Mouse (Mus musculus) liver, embryonic 13.5 days (tissue): ENCODE measurements around the gene Fmc1. TPM values are rescaled to one million over a fixed set of nuclear protein-coding genes. Genes with fewer than 3 reads are reported as not detected.
A peak's percentile ranks its signal among the peaks of the same experiment; 100 is the strongest.
"Not testable (repeated sequence)": the region's sequence is repeated elsewhere in the genome, so short reads cannot be mapped to it uniquely, and the experiment has no call there.

Experiments
- ATAC-seq: fragments of 200-750 bp; cut with Nextera tagmentation; 2 replicates; pipeline ENCODE4 v1.8.0; 2017; ENCODE audit warnings: low read depth, mild to moderate bottlenecking, moderate number of reproducible peaks, moderate library complexity
- DNase-seq: peaks from one replicate; pipeline ENCODE4 v3.0.0; 2022
- H3K27ac ChIP-seq: fragments of 300-500 bp; sonication (generic); 2 replicates; pipeline ENCODE4 v1.5.1; 2015; ENCODE audit warnings: moderate library complexity, mild to moderate bottlenecking, inconsistent platforms
- H3K27me3 ChIP-seq: fragments of 300-500 bp; sonication (generic); 2 replicates; pipeline ENCODE4 v1.6.1; 2015; ENCODE audit warnings: mild to moderate bottlenecking, inconsistent platforms
- H3K36me3 ChIP-seq: fragments of 300-500 bp; sonication (generic); 2 replicates; pipeline ENCODE4 v1.6.1; 2015; ENCODE audit warnings: mild to moderate bottlenecking, inconsistent platforms
- H3K4me1 ChIP-seq: fragments of 300-500 bp; sonication (generic); replicated peaks from 2 replicates; pipeline ENCODE4 v1.6.1; 2015; ENCODE audit warnings: inconsistent platforms
- H3K4me2 ChIP-seq: fragments of 300-500 bp; sonication (generic); 2 replicates; pipeline ENCODE4 v1.6.1; 2015; ENCODE audit warnings: inconsistent platforms, mild to moderate bottlenecking, moderate library complexity
- H3K4me3 ChIP-seq: fragments of 300-500 bp; sonication (generic); replicated peaks from 2 replicates; pipeline ENCODE4 v1.5.1; 2015; ENCODE audit warnings: mild to moderate bottlenecking, inconsistent platforms
- H3K9ac ChIP-seq: fragments of 300-500 bp; sonication (generic); 2 replicates; pipeline ENCODE4 v1.6.1; 2015; ENCODE audit warnings: mild to moderate bottlenecking, inconsistent platforms
- H3K9me3 ChIP-seq: fragments of 300-500 bp; sonication (generic); replicated peaks from 2 replicates; pipeline ENCODE4 v1.6.1; 2016; ENCODE audit warnings: inconsistent platforms
- WGBS: fragments of 180-500 bp; shearing (Covaris S2); methylation state at CpG from one replicate; pipeline ENCODE4 v1.1.7; 2015; ENCODE audit not compliant: insufficient replicate concordance; 5-methylcytosine and 5-hydroxymethylcytosine counted together
- polyA plus RNA-seq: library from polyadenylated mRNA; unstranded; fragments of >200 nt; fragmentation: Nextera tagmentation; extraction: Ambion mirVana; gene quantifications from 2 replicates; pipeline ENCODE4 v1.2.1, GENCODE M21; 2015

Gene Fmc1
- polyA plus RNA-seq, 1 experiment from 2014 or later: 100 TPM

- Histone ChIP-seq H3K27ac (peak overlapping the region; percentile 92; the same call in 1 of the 2 replicates), H3K4me1 (peaks cover 25% of the 10 kb centered on the region), H3K27me3 (no peaks in the 10 kb centered on the region), H3K9ac (peak overlapping the region; percentile 88), H3K36me3 (no peaks in the 10 kb centered on the region), H3K4me3 (peak overlapping the region; percentile 78), H3K9me3 (no peaks in the 10 kb centered on the region), H3K4me2 (peak overlapping the region; percentile 76)
- DNase-seq (no peak), ATAC-seq (no peak)
- WGBS: under 1% methylated on average over 9 of the region's 9 CpGs
These were observed 2.0 kb downstream of the Fmc1 start for GRCm38 (mm10) chr6:38535366-38535690.

GRCm38 (mm10) chr6:38535788-38536187 is 2.5 kb downstream of the Fmc1 start:
- ATAC-seq: no peak
- Histone ChIP-seq H3K9ac (peak overlapping the region; percentile 88), H3K36me3 (no peaks in the 10 kb centered on the region)

GRCm38 (mm10) chr6:38544141-38544540 is 10.8 kb downstream of the Fmc1 start:
- H3K36me3 ChIP-seq, H3K4me2 ChIP-seq, H3K27me3 ChIP-seq, H3K9ac ChIP-seq, H3K27ac ChIP-seq, H3K4me3 ChIP-seq, ATAC-seq, H3K9me3 ChIP-seq, H3K4me1 ChIP-seq, DNase-seq: not testable (repeated sequence)
- 75% methylated on average over 4 of the region's 5 CpGs for WGBS

More at GRCm38 (mm10) chr6:38535788-38536187, 2.5 kb downstream of the Fmc1 start:
- Histone ChIP-seq H3K4me3 (peak overlapping the region; percentile 78), H3K9me3 (no peaks in the 10 kb centered on the region), H3K27ac (no peak overlapping the region), H3K4me1 (peaks cover 25% of the 10 kb centered on the region), H3K27me3 (no peaks in the 10 kb centered on the region), H3K4me2 (peak overlapping the region; percentile 76)
- DNase-seq: no peak
- 73% methylated on average over 1 of the region's 1 CpGs for WGBS

- H3K4me3 ChIP-seq, H3K27me3 ChIP-seq, H3K4me2 ChIP-seq, H3K9me3 ChIP-seq, H3K27ac ChIP-seq, DNase-seq, H3K36me3 ChIP-seq, H3K9ac ChIP-seq, ATAC-seq: not testable (repeated sequence)
- WGBS: 69% methylated on average over 2 of the region's 2 CpGs
- peaks cover 17% of the 10 kb centered on the region for H3K4me1 ChIP-seq
These were observed 13.7 kb downstream of the Fmc1 start for GRCm38 (mm10) chr6:38547005-38547404.

DNA sequence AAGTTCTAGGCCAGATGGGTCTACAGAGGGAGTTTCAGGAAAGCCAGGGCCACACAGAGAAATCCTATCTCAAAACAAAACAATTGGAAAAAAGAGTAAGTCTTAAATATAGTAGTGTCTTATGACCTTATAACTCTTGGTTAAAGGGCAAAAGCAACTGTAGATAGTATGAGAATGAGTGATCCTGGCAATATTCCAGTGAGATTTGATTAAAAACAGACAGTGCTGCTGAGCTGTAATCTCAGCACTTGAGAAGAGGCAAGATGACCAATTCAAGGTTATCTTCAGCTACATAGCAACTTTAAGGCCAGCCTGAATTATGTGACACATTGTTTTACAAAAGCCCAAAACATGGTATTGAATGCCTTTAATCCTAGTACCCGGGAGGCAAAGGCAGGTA is 14.4 kb downstream of the Fmc1 start:
- no peak overlapping the region for H3K27ac ChIP-seq
- H3K4me2 ChIP-seq: no peak overlapping the region
- no peak overlapping the region for H3K4me3 ChIP-seq
- WGBS: 72% methylated on average over 1 of the region's 1 CpGs
- H3K9me3 ChIP-seq: no peaks in the 10 kb centered on the region
- peaks cover 17% of the 10 kb centered on the region for H3K4me1 ChIP-seq
- ATAC-seq (no peak), DNase-seq (no peak)
- H3K27me3 ChIP-seq: no peaks in the 10 kb centered on the region
- H3K36me3 ChIP-seq: no peaks in the 10 kb centered on the region
- H3K9ac ChIP-seq: no peak overlapping the region

DNA sequence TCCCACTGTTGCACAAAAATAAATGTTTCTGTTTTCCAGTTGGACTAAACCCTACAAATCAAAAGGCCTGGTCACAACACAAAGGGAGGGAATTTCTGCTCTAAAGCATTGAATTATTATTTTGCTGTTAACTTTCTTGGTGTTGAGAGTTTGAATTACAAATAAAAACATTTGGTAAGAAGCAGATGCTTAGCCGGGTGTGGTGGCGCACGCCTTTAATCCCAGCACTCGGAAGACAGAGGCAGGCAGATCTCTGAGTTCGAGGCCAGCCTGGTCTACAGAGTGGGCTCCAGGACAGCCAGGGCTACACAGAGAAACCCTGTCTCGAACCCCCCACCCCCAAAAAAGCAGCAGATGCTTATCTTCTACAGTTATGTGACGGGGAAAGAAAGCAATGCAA is 15.3 kb downstream of the Fmc1 start:
- H3K27me3 ChIP-seq, DNase-seq, H3K9me3 ChIP-seq, H3K9ac ChIP-seq, H3K36me3 ChIP-seq, H3K4me3 ChIP-seq, H3K4me2 ChIP-seq, ATAC-seq: not testable (repeated sequence)
- peaks cover 19% of the 10 kb centered on the region for H3K4me1 ChIP-seq
- H3K27ac ChIP-seq: 0 out of 2 replicates have a peak overlapping the region, but pooled peaks have one; percentile 8
- 81% methylated on average over 7 of the region's 7 CpGs for WGBS

DNA sequence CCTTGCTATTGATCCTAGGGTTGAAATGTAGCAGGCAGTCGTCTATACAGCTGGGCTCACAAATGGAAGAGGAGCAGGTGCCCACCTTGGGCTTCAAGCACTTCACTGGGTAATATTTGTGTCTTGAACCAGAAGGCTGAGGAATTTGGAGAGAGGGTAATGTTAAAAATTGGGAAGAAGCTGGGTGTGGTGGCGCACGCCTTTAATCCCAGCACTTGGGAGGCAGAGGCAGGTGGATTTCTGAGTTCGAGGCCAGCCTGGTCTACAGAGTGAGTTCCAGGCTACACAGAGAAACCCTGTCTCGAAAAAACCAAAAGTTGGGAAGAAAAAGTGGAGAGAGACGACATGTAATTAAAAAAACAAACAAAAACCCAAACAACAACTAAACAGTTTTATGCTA is 16.5 kb downstream of the Fmc1 start:
- WGBS: 72% methylated on average over 6 of the region's 6 CpGs

DNA sequence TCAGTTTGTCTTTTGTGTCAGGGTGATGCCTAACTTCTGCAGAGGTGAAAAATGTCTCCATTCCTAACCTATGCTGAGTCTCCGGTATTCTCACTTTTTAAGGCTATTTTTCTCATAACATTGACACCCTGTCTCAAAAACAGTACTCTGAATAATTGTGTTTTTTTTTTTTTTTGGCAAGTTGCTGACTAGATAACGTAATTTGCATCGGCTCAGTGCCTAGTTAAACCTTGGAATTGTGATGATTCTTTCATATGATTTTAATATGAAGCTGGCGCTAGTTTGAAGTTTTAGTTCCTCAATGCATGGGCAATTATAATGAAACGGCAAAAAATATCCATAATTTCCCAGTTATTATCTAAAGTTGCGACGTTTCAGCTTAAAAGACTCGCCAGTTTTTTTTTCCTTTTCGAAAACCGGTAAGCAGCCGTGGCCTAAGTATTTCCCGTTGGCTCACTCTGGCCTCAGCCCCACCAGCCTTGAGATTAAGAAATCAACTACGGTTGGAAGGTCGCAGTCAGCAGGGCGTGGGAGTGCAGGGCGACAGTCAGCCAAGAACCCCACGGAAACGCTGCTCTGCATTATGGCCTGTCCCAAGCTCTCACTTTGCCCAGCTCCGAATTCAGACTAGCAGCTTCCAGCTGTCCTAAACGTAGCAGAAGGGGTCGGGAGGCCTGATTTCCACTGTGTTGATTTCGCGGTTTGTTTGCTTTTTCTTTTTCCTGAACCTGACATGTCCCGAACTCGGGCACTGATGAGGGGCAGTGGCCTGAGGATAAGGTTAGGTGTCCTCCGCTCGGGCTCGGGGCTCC is 17.2 kb downstream of the Fmc1 start:
- Histone ChIP-seq H3K4me2 (peak overlapping the region; percentile 74), H3K27me3 (no peaks in the 10 kb centered on the region), H3K27ac (peak overlapping the region; percentile 100), H3K9me3 (no peaks in the 10 kb centered on the region), H3K36me3 (peaks cover 11% of the 10 kb centered on the region), H3K4me1 (peaks cover 34% of the 10 kb centered on the region), H3K4me3 (peak overlapping the region; percentile 83), H3K9ac (peak overlapping the region; percentile 96)
- DNase-seq (peak; percentile 76), ATAC-seq (peak; percentile 65)
- WGBS: 4% methylated on average over 28 of the region's 28 CpGs

More for the DNA sequence above, 16.5 kb downstream of the Fmc1 start:
- Histone ChIP-seq H3K27ac (peak overlapping the region; percentile 100), H3K4me1 (peaks cover 31% of the 10 kb centered on the region), H3K4me3 (peak overlapping the region; percentile 83), H3K4me2 (peak overlapping the region; percentile 74), H3K9ac (peak overlapping the region; percentile 96)
- not testable (repeated sequence) for DNase-seq, H3K27me3 ChIP-seq, ATAC-seq, H3K36me3 ChIP-seq, H3K9me3 ChIP-seq

DNA sequence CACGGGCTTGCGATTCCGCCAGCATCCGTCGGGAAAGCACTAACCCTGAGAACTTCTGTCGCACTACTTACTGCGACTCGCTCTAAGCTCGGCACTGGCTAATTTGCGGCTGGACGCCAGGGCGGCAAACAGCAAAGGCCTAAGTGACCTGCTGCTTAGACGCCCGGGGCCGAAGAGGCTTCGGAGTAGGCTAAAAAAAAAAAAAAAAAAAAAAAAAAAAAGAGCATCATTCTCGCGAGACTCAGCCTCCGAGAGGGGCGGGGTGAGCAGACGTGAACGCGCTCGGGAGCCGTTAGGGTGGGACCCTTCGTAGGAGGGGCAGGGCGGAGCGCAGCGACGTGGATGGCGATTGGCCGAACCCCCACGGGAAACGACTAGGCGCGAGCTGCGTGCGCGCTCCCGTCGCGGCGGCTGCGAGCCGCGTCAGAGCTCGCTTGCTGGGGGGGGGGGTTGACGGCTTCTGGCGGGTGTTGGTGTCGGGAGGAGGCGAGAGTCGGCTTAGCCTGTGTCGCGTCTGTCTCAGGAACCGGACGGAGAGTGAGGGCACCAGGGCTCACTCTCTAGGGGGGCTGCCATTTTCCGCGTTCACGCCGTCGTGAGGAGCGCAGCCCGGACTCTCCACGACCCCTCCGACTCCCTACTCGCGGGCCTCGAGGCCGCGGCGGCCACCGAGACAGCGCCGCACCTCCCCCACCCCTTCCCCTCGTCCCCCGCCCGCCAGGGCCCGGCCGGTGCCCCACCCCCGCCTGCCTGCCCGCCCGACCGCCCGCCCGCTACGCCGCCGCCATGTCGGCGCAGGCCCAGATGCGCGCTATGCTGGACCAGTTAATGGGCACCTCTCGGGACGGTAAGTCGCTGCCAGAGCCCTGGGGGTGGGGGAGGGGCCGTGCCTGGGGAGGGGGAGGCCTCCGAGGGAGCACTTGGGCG is 18.0 kb downstream of the Fmc1 start, which contains the start of gene Luc7l2:
Gene Luc7l2 (plus strand): TSS at position 273 of the 927 bp plus-strand sequence.
- peak within 1 kb of the TSS; percentile 83 for H3K4me3 ChIP-seq

DNA sequence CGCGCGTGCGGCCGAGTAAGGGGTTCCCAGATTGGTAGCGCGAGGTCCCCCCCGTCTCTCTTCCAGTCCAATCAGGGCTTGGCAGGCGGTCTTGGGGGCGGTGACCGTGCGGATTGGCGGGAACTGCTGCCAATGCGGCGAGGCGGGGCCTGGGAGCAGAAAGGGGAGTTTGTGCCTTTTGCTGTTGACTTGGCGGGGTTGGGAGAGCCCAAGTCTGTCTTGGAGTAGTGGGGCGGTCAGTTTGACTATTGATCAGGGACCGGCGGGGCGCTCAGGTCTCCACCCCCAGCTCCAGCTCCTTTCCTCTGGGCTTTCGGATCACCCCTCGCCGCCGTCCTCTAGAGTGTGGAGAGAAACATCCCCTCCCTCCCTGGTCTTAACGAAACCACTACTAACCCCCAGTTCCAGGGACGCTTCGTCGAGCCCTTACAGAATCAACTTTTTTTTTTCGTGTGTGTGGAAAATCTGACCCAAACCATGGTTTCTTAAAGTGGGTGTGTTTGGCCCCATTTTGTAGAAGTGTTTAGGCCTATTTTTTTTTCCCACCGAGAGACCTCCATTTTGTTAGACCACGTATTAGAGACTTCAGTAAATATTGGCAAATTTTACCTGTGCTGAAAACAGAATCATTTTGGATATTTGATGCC is 18.8 kb downstream of the Fmc1 start:
- ATAC-seq (peak; percentile 90), DNase-seq (peak; percentile 98)
- Histone ChIP-seq H3K36me3 (peaks cover 20% of the 10 kb centered on the region), H3K9ac (peak overlapping the region; percentile 89), H3K9me3 (no peaks in the 10 kb centered on the region), H3K4me2 (peak overlapping the region; percentile 58), H3K27ac (peak overlapping the region; percentile 100), H3K4me3 (peak overlapping the region; percentile 83), H3K4me1 (peaks cover 43% of the 10 kb centered on the region), H3K27me3 (no peaks in the 10 kb centered on the region)
- under 1% methylated on average over 32 of the region's 32 CpGs for WGBS

More for the DNA sequence above, 18.0 kb downstream of the Fmc1 start, which contains the start of gene Luc7l2:
- peak; percentile 77 for ATAC-seq
- Histone ChIP-seq H3K4me1 (peaks cover 43% of the 10 kb centered on the region), H3K9ac (peak within 1 kb of the TSS; percentile 96), H3K9me3 (no peaks in the 10 kb centered on the region), H3K27me3 (no peaks in the 10 kb centered on the region), H3K4me2 (peak within 1 kb of the TSS; percentile 74), H3K27ac (peak within 1 kb of the TSS; percentile 100), H3K36me3 (peaks cover 19% of the 10 kb centered on the region)
- peak; percentile 96 for DNase-seq
- under 1% methylated on average over 91 of the region's 98 CpGs for WGBS

GRCm38 (mm10) chr6:38552636-38553000 is 19.3 kb downstream of the Fmc1 start:
- Histone ChIP-seq H3K36me3 (peaks cover 23% of the 10 kb centered on the region), H3K27me3 (no peaks in the 10 kb centered on the region), H3K4me2 (peak overlapping the region; percentile 58), H3K4me3 (peak overlapping the region; percentile 83), H3K4me1 (peaks cover 46% of the 10 kb centered on the region), H3K27ac (peak overlapping the region; percentile 100), H3K9me3 (no peaks in the 10 kb centered on the region), H3K9ac (peak overlapping the region; percentile 89)
- no peak for DNase-seq
- 12% methylated on average over 5 of the region's 5 CpGs for WGBS
- ATAC-seq: no peak
